Mouse (Mus musculus) frontal cortex, postnatal 10 days (tissue): Measurements from ENCODE around the gene Exoc4.
A peak's percentile ranks its signal among the peaks of the same experiment; 100 is the strongest.

Experiments
- DNase-seq, 2 experiments: peaks; one replicate each; pipeline ENCODE4 v3.0.0; 2022; ENCODE audit warnings: low spot score in 2 of 2, mixed read lengths in 1 of 2

Gene Exoc4

GRCm38 (mm10) chr6:33308646-33309045, 59.8 kb downstream of the Exoc4 start:
- no peak for DNase-seq

- no peak for DNase-seq
Observed at GRCm38 (mm10) chr6:33310486-33310885, 61.6 kb downstream of the Exoc4 start.

- DNase-seq = no peak
Observed at GRCm38 (mm10) chr6:33322849-33323248, 74.0 kb downstream of the Exoc4 start.

- DNase-seq = no peak
Observed at GRCm38 (mm10) chr6:33323386-33323785, 74.5 kb downstream of the Exoc4 start.

GRCm38 (mm10) chr6:33328326-33328725, 79.4 kb downstream of the Exoc4 start:
- no peak for DNase-seq

GRCm38 (mm10) chr6:33347088-33347775, 98.3 kb downstream of the Exoc4 start:
- no peak for DNase-seq

GRCm38 (mm10) chr6:33361613-33362012, 112.7 kb downstream of the Exoc4 start:
- peak in 1 of 2 experiments; percentile 16 for DNase-seq

GRCm38 (mm10) chr6:33380517-33380916, 131.6 kb downstream of the Exoc4 start:
- no peak for DNase-seq

- no peak for DNase-seq
Observed at GRCm38 (mm10) chr6:33382176-33382575, 133.3 kb downstream of the Exoc4 start.

GRCm38 (mm10) chr6:33392020-33392419, 143.1 kb downstream of the Exoc4 start:
- DNase-seq = no peak

- no peak for DNase-seq
Observed at GRCm38 (mm10) chr6:33399491-33399890, 150.6 kb downstream of the Exoc4 start.

GRCm38 (mm10) chr6:33401161-33401560, 152.3 kb downstream of the Exoc4 start:
- DNase-seq = no peak

- DNase-seq = no peak
Observed at GRCm38 (mm10) chr6:33405562-33406275, 156.8 kb downstream of the Exoc4 start.

GRCm38 (mm10) chr6:33409586-33409985, 160.7 kb downstream of the Exoc4 start:
- no peak for DNase-seq

- no peak for DNase-seq
Observed at GRCm38 (mm10) chr6:33425007-33425406, 176.1 kb downstream of the Exoc4 start.

GRCm38 (mm10) chr6:33431207-33431787, 182.4 kb downstream of the Exoc4 start:
- no peak for DNase-seq

- no peak for DNase-seq
Observed at GRCm38 (mm10) chr6:33440508-33440907, 191.6 kb downstream of the Exoc4 start.

GRCm38 (mm10) chr6:33453810-33454209, 204.9 kb downstream of the Exoc4 start:
- DNase-seq = no peak

GRCm38 (mm10) chr6:33454354-33454753, 205.5 kb downstream of the Exoc4 start:
- DNase-seq = no peak

- no peak for DNase-seq
Observed at GRCm38 (mm10) chr6:33455238-33455637, 206.4 kb downstream of the Exoc4 start.

- no peak for DNase-seq
Observed at GRCm38 (mm10) chr6:33464862-33465261, 216.0 kb downstream of the Exoc4 start.

- no peak for DNase-seq
Observed at GRCm38 (mm10) chr6:33465392-33465791, 216.5 kb downstream of the Exoc4 start.
